Comparison of ENCODE assay signal across 24 mouse cellular contexts in genomic region chr7:125308433-125308832, GRCm38 (mm10).
DNase-seq lines count a peak whose midpoint lies in the region; ATAC-seq lines count a peak whose summit lies in the region.
"Had no signal": no experiment of that assay in that cellular context is flagged by ENCODE, and none has a peak within 500 bp of the region (broad histone marks: within the 10 kb centered on the region; RNA-seq: fewer than 3 reads in every experiment).

No protein-coding gene starts in this region.

- no peak overlapping the region for H3K4me3 ChIP-seq in hindbrain, embryonic 13.5 days
- no peak overlapping the region for H3K4me3 ChIP-seq in hindbrain, embryonic 14.5 days (replicated peaks; ENCODE audit: low read length)
- H3K4me3 ChIP-seq in midbrain, embryonic 13.5 days (replicated peaks) = no peak overlapping the region
- H3K4me3 ChIP-seq in midbrain, embryonic 15.5 days = no peak overlapping the region
- no peak overlapping the region for H3K4me3 ChIP-seq in midbrain, embryonic 16.5 days (ENCODE audit: low read depth, low read length)
- no peak overlapping the region for H3K4me3 ChIP-seq in midbrain, embryonic 10.5 days
- H3K4me3 ChIP-seq: embryonic facial prominence, embryonic 10.5 days; embryonic facial prominence, embryonic 12.5 days; forebrain, embryonic 13.5 days; forebrain, embryonic 15.5 days had no signal

- WGBS in hindbrain, embryonic 13.5 days = 72% methylated on average over 3 of the region's 3 CpGs
- 58% methylated on average over 3 of the region's 3 CpGs for WGBS in hindbrain, embryonic 14.5 days
- WGBS in midbrain, embryonic 13.5 days = 75% methylated on average over 3 of the region's 3 CpGs
- 65% methylated on average over 3 of the region's 3 CpGs for WGBS in midbrain, embryonic 15.5 days
- WGBS in midbrain, embryonic 16.5 days = 58% methylated on average over 3 of the region's 3 CpGs
- 86% methylated on average over 3 of the region's 3 CpGs for WGBS in midbrain, embryonic 10.5 days

- no peak overlapping the region for H3K4me2 ChIP-seq in hindbrain, embryonic 13.5 days
- H3K4me2 ChIP-seq in hindbrain, embryonic 14.5 days (replicated peaks) = no peak overlapping the region
- H3K4me2 ChIP-seq in midbrain, embryonic 13.5 days (replicated peaks) = no peak overlapping the region
- H3K4me2 ChIP-seq in midbrain, embryonic 15.5 days = no peak overlapping the region
- H3K4me2 ChIP-seq in midbrain, embryonic 16.5 days (ENCODE audit: low read length) = no peak overlapping the region
- H3K4me2 ChIP-seq: embryonic facial prominence, embryonic 12.5 days; forebrain, embryonic 13.5 days; forebrain, embryonic 15.5 days had no signal

- no peaks in the 10 kb centered on the region for H3K36me3 ChIP-seq in hindbrain, embryonic 13.5 days
- no peaks in the 10 kb centered on the region for H3K36me3 ChIP-seq in hindbrain, embryonic 14.5 days (replicated peaks; ENCODE audit: control insufficient read depth, insufficient read depth)
- H3K36me3 ChIP-seq in midbrain, embryonic 13.5 days = no peaks in the 10 kb centered on the region
- no peaks in the 10 kb centered on the region for H3K36me3 ChIP-seq in midbrain, embryonic 15.5 days (replicated peaks)
- no peaks in the 10 kb centered on the region for H3K36me3 ChIP-seq in midbrain, embryonic 16.5 days (ENCODE audit: control insufficient read depth, insufficient read depth, low read length)
- H3K36me3 ChIP-seq in midbrain, embryonic 10.5 days = no peaks in the 10 kb centered on the region
- H3K36me3 ChIP-seq: embryonic facial prominence, embryonic 10.5 days; embryonic facial prominence, embryonic 12.5 days; forebrain, embryonic 15.5 days; G1E had no signal

- H3K9ac ChIP-seq in hindbrain, embryonic 13.5 days = no peak overlapping the region
- no peak overlapping the region for H3K9ac ChIP-seq in hindbrain, embryonic 14.5 days
- H3K9ac ChIP-seq in midbrain, embryonic 13.5 days (replicated peaks) = no peak overlapping the region
- H3K9ac ChIP-seq in midbrain, embryonic 15.5 days = no peak overlapping the region
- H3K9ac ChIP-seq in midbrain, embryonic 16.5 days (ENCODE audit: low read depth, low read length) = no peak overlapping the region
- H3K9ac ChIP-seq: embryonic facial prominence, embryonic 12.5 days; forebrain, embryonic 13.5 days; forebrain, embryonic 15.5 days had no signal

- H3K27ac ChIP-seq in hindbrain, embryonic 13.5 days = no peak overlapping the region
- no peak overlapping the region for H3K27ac ChIP-seq in hindbrain, embryonic 14.5 days
- no peak overlapping the region for H3K27ac ChIP-seq in midbrain, embryonic 13.5 days
- no peak overlapping the region for H3K27ac ChIP-seq in midbrain, embryonic 15.5 days
- peak overlapping the region; percentile 32; the same call in 1 of the 2 replicates for H3K27ac ChIP-seq in midbrain, embryonic 16.5 days (ENCODE audit: low read length)
- no peak overlapping the region for H3K27ac ChIP-seq in midbrain, embryonic 10.5 days (replicated peaks)
- H3K27ac ChIP-seq: embryonic facial prominence, embryonic 10.5 days; embryonic facial prominence, embryonic 12.5 days; forebrain, embryonic 13.5 days; forebrain, embryonic 15.5 days had no signal

- no peaks in the 10 kb centered on the region for H3K9me3 ChIP-seq in hindbrain, embryonic 13.5 days
- no peaks in the 10 kb centered on the region for H3K9me3 ChIP-seq in hindbrain, embryonic 14.5 days (ENCODE audit: control insufficient read depth, low read length)
- H3K9me3 ChIP-seq in midbrain, embryonic 13.5 days = no peaks in the 10 kb centered on the region
- H3K9me3 ChIP-seq in midbrain, embryonic 15.5 days = no peaks in the 10 kb centered on the region
- H3K9me3 ChIP-seq in midbrain, embryonic 16.5 days (replicated peaks; ENCODE audit: control insufficient read depth, low read length, poor library complexity, severe bottlenecking) = no peaks in the 10 kb centered on the region
- H3K9me3 ChIP-seq in midbrain, embryonic 10.5 days (replicated peaks) = no peaks in the 10 kb centered on the region
- H3K9me3 ChIP-seq: embryonic facial prominence, embryonic 10.5 days; embryonic facial prominence, embryonic 12.5 days; forebrain, embryonic 13.5 days; forebrain, embryonic 15.5 days; G1E had no signal

- H3K4me1 ChIP-seq in hindbrain, embryonic 13.5 days (replicated peaks) = peaks cover 5% of the 10 kb centered on the region
- 0 out of 2 replicates have a peak, but pooled peaks cover 6% of the 10 kb centered on the region for H3K4me1 ChIP-seq in hindbrain, embryonic 14.5 days (replicated peaks; ENCODE audit: control insufficient read depth, insufficient read depth, low read length)
- H3K4me1 ChIP-seq in midbrain, embryonic 13.5 days (replicated peaks) = no peaks in the 10 kb centered on the region
- H3K4me1 ChIP-seq in midbrain, embryonic 15.5 days = peaks cover 3% of the 10 kb centered on the region; the same call in 1 of the 2 replicates
- peaks cover 9% of the 10 kb centered on the region for H3K4me1 ChIP-seq in midbrain, embryonic 16.5 days (ENCODE audit: control insufficient read depth, insufficient read depth, low read length)
- H3K4me1 ChIP-seq in midbrain, embryonic 10.5 days = no peaks in the 10 kb centered on the region
- H3K4me1 ChIP-seq: embryonic facial prominence, embryonic 10.5 days; embryonic facial prominence, embryonic 12.5 days had no signal

- H3K27me3 ChIP-seq in hindbrain, embryonic 13.5 days = no peaks in the 10 kb centered on the region
- no peaks in the 10 kb centered on the region for H3K27me3 ChIP-seq in hindbrain, embryonic 14.5 days (ENCODE audit: control insufficient read depth, insufficient read depth, low read length)
- H3K27me3 ChIP-seq in midbrain, embryonic 13.5 days = 0 out of 2 replicates have a peak, but pooled peaks cover 2% of the 10 kb centered on the region
- H3K27me3 ChIP-seq in midbrain, embryonic 15.5 days (replicated peaks) = no peaks in the 10 kb centered on the region
- H3K27me3 ChIP-seq in midbrain, embryonic 16.5 days (ENCODE audit: control insufficient read depth, insufficient read depth, low read depth, low read length) = no peaks in the 10 kb centered on the region
- H3K27me3 ChIP-seq in midbrain, embryonic 10.5 days (ENCODE audit: low read depth, poor library complexity, severe bottlenecking) = no peaks in the 10 kb centered on the region
- H3K27me3 ChIP-seq: embryonic facial prominence, embryonic 12.5 days; forebrain, embryonic 13.5 days; forebrain, embryonic 15.5 days; Patski had no signal

- 0 out of 2 replicates have a peak, but pooled peaks have one; percentile 24 for ATAC-seq in hindbrain, embryonic 13.5 days (ENCODE audit: low FRiP score)
- no peak for ATAC-seq in hindbrain, embryonic 14.5 days (ENCODE audit: low FRiP score)
- peak; percentile 37; the same call in 1 of the 2 replicates for ATAC-seq in midbrain, embryonic 13.5 days
- ATAC-seq in midbrain, embryonic 15.5 days (replicated peaks) = no peak
- no peak for ATAC-seq in midbrain, embryonic 16.5 days
- ATAC-seq: activated CD4-positive, CD25-positive, alpha-beta regulatory T cell, adult 4 months; CD4-positive, CD25-positive, alpha-beta regulatory T cell, adult 4 months; forebrain, embryonic 13.5 days; forebrain, embryonic 15.5 days; Patski had no signal

- DNase-seq in hindbrain, embryonic 14.5 days (ENCODE audit: low spot score) = no peak
- DNase-seq in midbrain, embryonic 10.5 days (ENCODE audit: low spot score) = no peak
- peak; percentile 4 for DNase-seq in brain, adult 2 months (ENCODE audit: low read depth, low spot score)
- DNase-seq in adrenal gland, adult 2 months = no peak
- DNase-seq: adrenal gland, postnatal 10 days; adrenal gland, postnatal 25 days; B cell, adult 2 months; cerebellum, adult 11-12 months; cerebellum, adult 2 months; cerebellum, adult 9-10 months; cerebellum, postnatal 10 days; cerebellum, postnatal 25 days had no signal

Comparison
In these comparisons a context has a peak if more than half of its experiments do, and no peak if none do; other contexts are left out.
1. ATAC-seq: peak in hindbrain, embryonic 13.5 days (single experiment) and midbrain, embryonic 13.5 days (single experiment); none in hindbrain, embryonic 14.5 days (single experiment), midbrain, embryonic 15.5 days (single experiment) and midbrain, embryonic 16.5 days (single experiment).